Mouse (Mus musculus) kidney, adult 18-20 months (tissue): ENCODE data around the gene Polr2i.

Experiments used
- DNase-seq: peaks from one replicate; pipeline ENCODE4 v3.0.0; 2021

Gene Polr2i

GRCm38 (mm10) chr7:30274383-30274782 is 42.6 kb downstream of the Polr2i start:
- DNase-seq = no peak

- DNase-seq = no peak
Observed at GRCm38 (mm10) chr7:30278911-30279310, 47.2 kb downstream of the Polr2i start.

- no peak for DNase-seq
Observed at GRCm38 (mm10) chr7:30279536-30279935, 47.8 kb downstream of the Polr2i start.

GRCm38 (mm10) chr7:30279951-30280669 is 48.4 kb downstream of the Polr2i start, which contains the start of the genes Thap8 and Wdr62:
Thap8 (plus strand) TSS chr7:30280094.
Wdr62 (minus strand) TSS chr7:30280419.
- DNase-seq = peak; percentile 92

- peak; percentile 85 for DNase-seq
Observed at GRCm38 (mm10) chr7:30280670-30281138, 49.0 kb downstream of the Polr2i start.

- no peak for DNase-seq
Observed at GRCm38 (mm10) chr7:30281522-30281921, 49.8 kb downstream of the Polr2i start.

- DNase-seq = no peak
Observed at GRCm38 (mm10) chr7:30282740-30283139, 51.0 kb downstream of the Polr2i start.
